Mouse (Mus musculus): ENCODE results near the gene Kif13a.

DNA sequence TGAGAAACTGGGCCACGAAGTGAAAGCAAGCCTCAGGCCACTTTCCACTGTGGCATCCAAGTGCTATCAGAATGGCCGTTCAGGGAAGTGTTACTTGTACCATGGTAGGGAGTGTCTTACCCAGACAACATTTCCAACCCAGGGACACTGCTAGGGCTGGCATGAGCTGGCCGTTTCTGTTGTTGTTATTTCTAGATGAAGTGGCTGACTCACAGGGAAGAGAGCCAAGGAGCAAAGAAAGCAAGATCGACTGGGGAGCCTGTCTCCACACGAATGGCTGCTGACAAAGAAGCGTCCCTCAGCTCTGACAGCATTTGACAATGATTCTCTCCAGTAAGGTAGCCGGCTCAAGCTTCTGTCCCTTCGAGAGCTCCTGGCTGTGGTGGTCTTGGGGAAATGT is 87.5 kb downstream of the Kif13a start:
- TF ChIP-seq POLR2A (IDR thresholded peaks at IDR 0.05; ENCODE audit: low read depth, low read length) (no peak), CTCF (IDR thresholded peaks at IDR 0.05; ENCODE audit: extremely low read depth, insufficient read length, insufficient replicate concordance, low read depth, low read length) (no peak)
